Mouse (Mus musculus) stomach, embryonic 15.5 days (tissue): ENCODE measurements around the gene Gm6034. TPM values are rescaled to one million over a fixed set of nuclear protein-coding genes. Genes with fewer than 3 reads are reported as not detected.
"Not testable (repeated sequence)": the region's sequence is repeated elsewhere in the genome, so short reads cannot be mapped to it uniquely, and the experiment has no call there.

Experiments used
- ATAC-seq: fragments of 200-750 bp; cut with Nextera tagmentation; 2 replicates; pipeline ENCODE4 v1.8.0; 2017; ENCODE audit warnings: low read depth, moderate number of reproducible peaks, moderate TSS enrichment; ENCODE audit not compliant: insufficient read depth, low FRiP score
- H3K27ac ChIP-seq: fragments of 300-500 bp; sonication (generic); 2 replicates; pipeline ENCODE4 v1.5.1; 2015; ENCODE audit warnings: mild to moderate bottlenecking, inconsistent platforms
- H3K27me3 ChIP-seq: fragments of 300-500 bp; sonication (generic); replicated peaks from 2 replicates; pipeline ENCODE4 v1.6.1; 2015; ENCODE audit warnings: inconsistent platforms
- H3K36me3 ChIP-seq: fragments of 300-500 bp; sonication (generic); 2 replicates; pipeline ENCODE4 v1.6.1; 2015; ENCODE audit warnings: inconsistent platforms
- H3K4me1 ChIP-seq: fragments of 300-500 bp; sonication (generic); 2 replicates; pipeline ENCODE4 v1.6.1; 2015; ENCODE audit warnings: inconsistent platforms
- H3K4me2 ChIP-seq: fragments of 300-500 bp; sonication (generic); 2 replicates; pipeline ENCODE4 v1.6.1; 2015; ENCODE audit warnings: mild to moderate bottlenecking, inconsistent platforms
- H3K4me3 ChIP-seq: fragments of 300-500 bp; sonication (generic); replicated peaks from 2 replicates; pipeline ENCODE4 v1.5.1; 2015; ENCODE audit warnings: inconsistent platforms
- H3K9ac ChIP-seq: fragments of 300-500 bp; sonication (generic); 2 replicates; pipeline ENCODE4 v1.6.1; 2015; ENCODE audit warnings: inconsistent platforms
- H3K9me3 ChIP-seq: fragments of 300-500 bp; sonication (generic); 2 replicates; pipeline ENCODE4 v1.6.1; 2016; ENCODE audit warnings: inconsistent platforms
- whole genome bisulfite sequencing: fragments of 180-500 bp; shearing (Covaris S2); methylation state at CpG from one replicate; pipeline ENCODE4 v1.1.7; 2015; 5-methylcytosine and 5-hydroxymethylcytosine counted together
- polyA plus RNA-seq: library from polyadenylated mRNA; unstranded; fragments of >200 nt; fragmentation: Nextera tagmentation; extraction: Ambion mirVana; gene quantifications from 2 replicates; pipeline ENCODE4 v1.2.1, GENCODE M21; 2015

Gene Gm6034
- polyA plus RNA-seq, 1 experiment from 2014 or later, result 0.13 TPM

- WGBS, result 46% methylated on average over 9 of the region's 9 CpGs
- no peak for ATAC-seq
- peak overlapping the region; percentile 5; the same call in 1 of the 2 replicates for H3K4me2 ChIP-seq
- H3K4me1 ChIP-seq, result peaks cover 3% of the 10 kb centered on the region; the same call in 1 of the 2 replicates
- H3K9ac ChIP-seq, result no peak overlapping the region
- H3K27ac ChIP-seq, result peak overlapping the region; percentile 72
- H3K36me3 ChIP-seq, result no peaks in the 10 kb centered on the region
- H3K27me3 ChIP-seq, result no peaks in the 10 kb centered on the region
- no peaks in the 10 kb centered on the region for H3K9me3 ChIP-seq
- no peak overlapping the region for H3K4me3 ChIP-seq
These were observed 18.8 kb upstream of the Gm6034 start for GRCm38 (mm10) chr17:36023710-36024654.

GRCm38 (mm10) chr17:36025197-36025596 lies 17.6 kb upstream of the Gm6034 start:
- Histone ChIP-seq H3K4me2 (no peak overlapping the region), H3K27ac (no peak overlapping the region), H3K4me1 (peaks cover 3% of the 10 kb centered on the region; the same call in 1 of the 2 replicates), H3K4me3 (no peak overlapping the region), H3K27me3 (no peaks in the 10 kb centered on the region), H3K9ac (no peak overlapping the region), H3K9me3 (no peaks in the 10 kb centered on the region), H3K36me3 (no peaks in the 10 kb centered on the region)
- WGBS, result 68% methylated on average over 5 of the region's 5 CpGs
- ATAC-seq, result no peak

GRCm38 (mm10) chr17:36025901-36026300 lies 16.9 kb upstream of the Gm6034 start:
- WGBS, result 46% methylated on average over 4 of the region's 4 CpGs
- no peak for ATAC-seq

GRCm38 (mm10) chr17:36027663-36028062 lies 15.1 kb upstream of the Gm6034 start:
- Histone ChIP-seq H3K27ac (no peak overlapping the region), H3K36me3 (no peaks in the 10 kb centered on the region), H3K9ac (no peak overlapping the region), H3K4me3 (no peak overlapping the region), H3K4me2 (no peak overlapping the region), H3K9me3 (no peaks in the 10 kb centered on the region), H3K27me3 (0 out of 2 replicates have a peak, but pooled peaks cover 3% of the 10 kb centered on the region), H3K4me1 (peaks cover 8% of the 10 kb centered on the region)
- WGBS, result 81% methylated on average over 4 of the region's 4 CpGs
- no peak for ATAC-seq

More at GRCm38 (mm10) chr17:36025901-36026300, 16.9 kb upstream of the Gm6034 start:
- Histone ChIP-seq H3K9ac (no peak overlapping the region), H3K27ac (no peak overlapping the region), H3K4me3 (no peak overlapping the region), H3K4me1 (peaks cover 3% of the 10 kb centered on the region; the same call in 1 of the 2 replicates), H3K4me2 (no peak overlapping the region), H3K27me3 (no peaks in the 10 kb centered on the region), H3K9me3 (no peaks in the 10 kb centered on the region), H3K36me3 (no peaks in the 10 kb centered on the region)

- no peak overlapping the region for H3K9ac ChIP-seq
- H3K4me1 ChIP-seq, result peaks cover 5% of the 10 kb centered on the region
- no peak overlapping the region for H3K27ac ChIP-seq
- H3K9me3 ChIP-seq, result no peaks in the 10 kb centered on the region
- no peak for ATAC-seq
- no peak overlapping the region for H3K4me2 ChIP-seq
- 0 out of 2 replicates have a peak, but pooled peaks cover 3% of the 10 kb centered on the region for H3K27me3 ChIP-seq
- no peaks in the 10 kb centered on the region for H3K36me3 ChIP-seq
- 87% methylated on average over 7 of the region's 7 CpGs for WGBS
- no peak overlapping the region for H3K4me3 ChIP-seq
These were observed 13.7 kb upstream of the Gm6034 start for GRCm38 (mm10) chr17:36028879-36029619.

- not testable (repeated sequence) for H3K4me1 ChIP-seq, H3K9ac ChIP-seq, H3K4me3 ChIP-seq, H3K27ac ChIP-seq, ATAC-seq, H3K36me3 ChIP-seq, H3K27me3 ChIP-seq, H3K4me2 ChIP-seq, H3K9me3 ChIP-seq
- WGBS, result 77% methylated on average over 4 of the region's 4 CpGs
These were observed 12.6 kb upstream of the Gm6034 start for GRCm38 (mm10) chr17:36030046-36030702.

GRCm38 (mm10) chr17:36030703-36031582 lies 11.8 kb upstream of the Gm6034 start:
- H3K9me3 ChIP-seq, result not testable (repeated sequence)

GRCm38 (mm10) chr17:36031583-36032331 lies 11.0 kb upstream of the Gm6034 start:
- H3K4me3 ChIP-seq, result peak overlapping the region; percentile 55
- H3K9me3 ChIP-seq, H3K4me1 ChIP-seq, H3K27me3 ChIP-seq, H3K36me3 ChIP-seq, H3K27ac ChIP-seq: not testable (repeated sequence)
- WGBS, result 2% methylated on average over 40 of the region's 40 CpGs
- peak; percentile 24; the same call in 1 of the 2 replicates for ATAC-seq
- H3K4me2 ChIP-seq, result peak overlapping the region; percentile 95
- peak overlapping the region; percentile 41; the same call in 1 of the 2 replicates for H3K9ac ChIP-seq

More at GRCm38 (mm10) chr17:36030703-36031582, 11.8 kb upstream of the Gm6034 start:
- H3K4me1 ChIP-seq, H3K27ac ChIP-seq, H3K36me3 ChIP-seq, H3K27me3 ChIP-seq, ATAC-seq, H3K9ac ChIP-seq, H3K4me3 ChIP-seq: not testable (repeated sequence)
- WGBS, result 53% methylated on average over 8 of the region's 8 CpGs
- peak overlapping the region; percentile 95 for H3K4me2 ChIP-seq

- H3K9ac ChIP-seq, result peak within 1 kb of the TSS; percentile 41; the same call in 1 of the 2 replicates
These were observed 10.3 kb upstream of the Gm6034 start, which contains the start of gene H2-T23 for GRCm38 (mm10) chr17:36032351-36032875. TSS of gene H2-T23 (minus strand) at chr17:36032855.

GRCm38 (mm10) chr17:36034524-36034923 lies 8.2 kb upstream of the Gm6034 start:
- H3K27ac ChIP-seq, H3K36me3 ChIP-seq, H3K4me2 ChIP-seq, ATAC-seq, H3K4me3 ChIP-seq, H3K27me3 ChIP-seq, H3K4me1 ChIP-seq, H3K9me3 ChIP-seq, H3K9ac ChIP-seq: not testable (repeated sequence)
- WGBS, result 53% methylated on average over 3 of the region's 3 CpGs

More at GRCm38 (mm10) chr17:36032351-36032875, 10.3 kb upstream of the Gm6034 start, which contains the start of gene H2-T23:
- not testable (repeated sequence) for H3K36me3 ChIP-seq, H3K27me3 ChIP-seq, H3K9me3 ChIP-seq, H3K27ac ChIP-seq, H3K4me1 ChIP-seq
- peak; percentile 65 for ATAC-seq
- Histone ChIP-seq H3K4me3 (peak within 1 kb of the TSS; percentile 55), H3K4me2 (peak within 1 kb of the TSS; percentile 95)
- 7% methylated on average over 23 of the region's 25 CpGs for WGBS
